Comparison of ENCODE assay signal across 9 mouse cellular contexts in the genomic region with DNA sequence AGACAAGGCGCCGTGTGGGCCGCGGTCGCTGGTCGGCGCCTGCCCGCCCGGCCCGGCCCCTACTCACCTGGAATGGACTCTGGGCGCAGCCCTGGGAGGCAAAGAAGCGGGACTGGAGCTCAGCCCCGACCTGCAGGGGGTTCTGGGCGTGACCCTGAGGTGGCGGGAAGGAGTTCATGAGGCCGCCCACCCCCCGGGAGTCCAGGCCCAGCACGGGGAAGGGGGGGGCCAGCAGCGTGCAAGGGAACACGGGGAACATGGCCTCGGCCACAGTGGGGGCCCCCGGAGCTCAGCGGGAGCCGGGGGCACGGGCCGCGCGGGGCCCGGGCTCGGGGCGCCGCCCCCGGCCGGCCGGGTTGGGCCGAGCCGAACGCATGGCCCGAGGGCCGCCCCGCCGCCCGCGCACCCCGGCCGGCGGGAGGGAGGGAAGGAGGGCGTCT. TPM values are rescaled to one million over a fixed set of nuclear protein-coding genes. Genes with fewer than 3 reads are reported as not detected.
DNase-seq lines count a peak whose midpoint lies in the region; TF ChIP-seq lines count a peak whose summit lies in the region.
"Had no signal": no experiment of that assay in that cellular context is flagged by ENCODE, and none has a peak within 500 bp of the region (broad histone marks: within the 10 kb centered on the region; RNA-seq: fewer than 3 reads in every experiment).

No protein-coding gene starts in this region.

- H3K36me3 ChIP-seq in heart, adult 2 months (ENCODE audit: control insufficient read depth, insufficient read depth, low read length): peaks cover 3% of the 10 kb centered on the region; the same call in 1 of the 2 replicates

- H3K4me1 ChIP-seq in cortical plate, adult 2 months (ENCODE audit: control insufficient read depth, insufficient read depth, low read length): peaks cover 11% of the 10 kb centered on the region
- H3K4me1 ChIP-seq in heart, adult 2 months (ENCODE audit: control insufficient read depth, insufficient read depth, low read length): peaks cover 10% of the 10 kb centered on the region
- peaks cover 10% of the 10 kb centered on the region; the same call in 1 of the 2 replicates for H3K4me1 ChIP-seq in lung, adult 2 months (ENCODE audit: control insufficient read depth, insufficient read depth, low read length)

- TF ChIP-seq EP300 in heart, adult 2 months (IDR thresholded peaks at IDR 0.05; ENCODE audit: insufficient read depth, low read depth, low read length): no peak

- intact Hi-C loops in heart, adult 2 months (cut with DNase I): loop anchor here (5.0 kb wide), 2 partner anchors 129 to 144 kb away; a partner anchor contains a TSS

- DNase-seq in 416B (ENCODE audit: low read depth): peak; percentile 82
- peak; percentile 87 for DNase-seq in R1 (ENCODE audit: low read depth, low spot score)
- DNase-seq in heart, adult 2 months: peak; percentile 79 to 81
- DNase-seq in kidney, adult 8-10 months: peak; percentile 74 to 78
- peak; percentile 63 for DNase-seq in lung, adult 2 months
- DNase-seq in ovary, postnatal 10 days (ENCODE audit: low spot score): peak; percentile 64
- DNase-seq in urinary bladder, postnatal 25 days (ENCODE audit: low spot score): peak; percentile 61

- no peak for TF ChIP-seq CTCF in cortical plate, adult 2 months (IDR thresholded peaks at IDR 0.05; ENCODE audit: extremely low read depth, insufficient read depth, low read length)
- TF ChIP-seq CTCF in heart, adult 2 months (IDR thresholded peaks at IDR 0.05): no peak
- no peak for TF ChIP-seq CTCF in lung, adult 2 months (IDR thresholded peaks at IDR 0.05; ENCODE audit: insufficient read depth, low read length)

- peak overlapping the region; percentile 43 for H3K4me3 ChIP-seq in cortical plate, adult 2 months (ENCODE audit: insufficient read depth, low read length)
- peak overlapping the region; percentile 56 for H3K4me3 ChIP-seq in heart, adult 2 months
- H3K4me3 ChIP-seq in lung, adult 2 months (replicated peaks; ENCODE audit: extremely low read depth, low read depth, low read length): peak overlapping the region; percentile 73

- no peak for TF ChIP-seq POLR2A in cortical plate, adult 2 months (IDR thresholded peaks at IDR 0.05; ENCODE audit: extremely low read depth, insufficient read depth, low read length)
- no peak for TF ChIP-seq POLR2A in heart, adult 2 months (IDR thresholded peaks at IDR 0.05; ENCODE audit: insufficient read depth, low read depth, low read length)
- peak; percentile 17; the same call in 1 of the 2 replicates for TF ChIP-seq POLR2A in lung, adult 2 months (IDR thresholded peaks at IDR 0.05; ENCODE audit: borderline replicate concordance, extremely low read depth, low read depth, low read length)

- H3K9ac ChIP-seq in heart, adult 2 months (ENCODE audit: low read depth, low read length): peak overlapping the region; percentile 98

- H3K79me2 ChIP-seq in heart, adult 2 months (replicated peaks; ENCODE audit: control insufficient read depth, insufficient read depth, low read length): no peaks in the 10 kb centered on the region

- 0% methylated on average over 31 of the region's 48 CpGs for WGBS in heart, adult 2 months
- under 1% methylated on average over 24 of the region's 48 CpGs for WGBS in lung, adult 2 months

- no peaks in the 10 kb centered on the region for H3K27me3 ChIP-seq in heart, adult 2 months (ENCODE audit: control insufficient read depth, insufficient read depth, low read length)

- peak overlapping the region; percentile 99 for H3K27ac ChIP-seq in cortical plate, adult 2 months (ENCODE audit: insufficient read depth, low read length)
- H3K27ac ChIP-seq in heart, adult 2 months: peak overlapping the region; percentile 92

RNA-seq across cellular contexts. Expression of a gene that starts 0.7 kb away (rescaled TPM):
- polyA plus RNA-seq in cortical plate, adult 2 months (2012; rRNA removed): 157 and 173 TPM in 2 replicates
- total RNA-seq in heart, adult 2 months (2021): 10 to 100 TPM; 56.5 to 59.8 TPM
- 53.7 and 57.1 TPM in 2 replicates for polyA plus RNA-seq in heart, adult 2 months (2012; rRNA removed)
- polyA plus RNA-seq in lung, adult 2 months (2012; rRNA removed): 131 and 194 TPM in 2 replicates

RNA-seq across cellular contexts. Expression of a gene that starts 5.2 kb away (rescaled TPM):
- 371 and 405 TPM in 2 replicates for polyA plus RNA-seq in cortical plate, adult 2 months (2012; rRNA removed)
- under 1 TPM; 0.63 to 0.77 TPM for total RNA-seq in heart, adult 2 months (2021)
- 5.7 and 8.0 TPM in 2 replicates for polyA plus RNA-seq in heart, adult 2 months (2012; rRNA removed)
- polyA plus RNA-seq in lung, adult 2 months (2012; rRNA removed): 8.1 and 9.8 TPM in 2 replicates

RNA-seq across cellular contexts. Expression of a gene that starts 5.3 kb away (rescaled TPM):
- 97.1 and 109 TPM in 2 replicates for polyA plus RNA-seq in cortical plate, adult 2 months (2012; rRNA removed)
- 10 to 100 TPM; 15.9 to 25.8 TPM for total RNA-seq in heart, adult 2 months (2021)
- polyA plus RNA-seq in heart, adult 2 months (2012; rRNA removed): 21.7 and 24.3 TPM in 2 replicates
- polyA plus RNA-seq in lung, adult 2 months (2012; rRNA removed): 26.5 and 38.8 TPM in 2 replicates

RNA-seq across cellular contexts. Expression of a gene that starts 9.0 kb away (rescaled TPM):
- 41.1 and 50.4 TPM in 2 replicates for polyA plus RNA-seq in cortical plate, adult 2 months (2012; rRNA removed)
- 10 to 100 TPM; 12.8 to 21.4 TPM for total RNA-seq in heart, adult 2 months (2021)
- 3.6 and 4.3 TPM in 2 replicates for polyA plus RNA-seq in heart, adult 2 months (2012; rRNA removed)
- polyA plus RNA-seq in lung, adult 2 months (2012; rRNA removed): 5.7 and 7.5 TPM in 2 replicates

RNA-seq across cellular contexts. Expression of a gene that starts 9.9 kb away (rescaled TPM):
- 1.8 and 2.2 TPM in 2 replicates for polyA plus RNA-seq in cortical plate, adult 2 months (2012; rRNA removed)
- total RNA-seq in heart, adult 2 months (2021): not detected
- not detected in 2 replicates for polyA plus RNA-seq in heart, adult 2 months (2012; rRNA removed)
- polyA plus RNA-seq in lung, adult 2 months (2012; rRNA removed): 2.6 and 2.8 TPM in 2 replicates
- total RNA-seq: gastrocnemius, postnatal 36 days had no signal

Comparison
In these comparisons a context has a peak if more than half of its experiments do, and no peak if none do; other contexts are left out.
1. Peak in every context shown above with its lines: DNase-seq, H3K4me3 ChIP-seq and H3K27ac ChIP-seq.
2. RNA of a gene that starts 5.2 kb away (polyA plus RNA-seq): 371 to 405 TPM in cortical plate, adult 2 months; 8.1 to 9.8 TPM in lung, adult 2 months and 5.7 to 8.0 TPM in heart, adult 2 months; every median in the first group is over 10 times any median in the second.